Mouse (Mus musculus): ENCODE results near the gene Ccdc194. TPM values are rescaled to one million over a fixed set of nuclear protein-coding genes. Genes with fewer than 3 reads are reported as not detected.

Gene Ccdc194
- polyA plus RNA-seq (2015; fragmentation: Nextera tagmentation; extraction: Ambion mirVana), result 0.33 and 0.57 TPM in 2 replicates

GRCm38 (mm10) chr8:71525226-71526050 lies at the start of gene Ccdc194:
TSS of gene Ccdc194 (minus strand) at chr8:71525711.

DNA sequence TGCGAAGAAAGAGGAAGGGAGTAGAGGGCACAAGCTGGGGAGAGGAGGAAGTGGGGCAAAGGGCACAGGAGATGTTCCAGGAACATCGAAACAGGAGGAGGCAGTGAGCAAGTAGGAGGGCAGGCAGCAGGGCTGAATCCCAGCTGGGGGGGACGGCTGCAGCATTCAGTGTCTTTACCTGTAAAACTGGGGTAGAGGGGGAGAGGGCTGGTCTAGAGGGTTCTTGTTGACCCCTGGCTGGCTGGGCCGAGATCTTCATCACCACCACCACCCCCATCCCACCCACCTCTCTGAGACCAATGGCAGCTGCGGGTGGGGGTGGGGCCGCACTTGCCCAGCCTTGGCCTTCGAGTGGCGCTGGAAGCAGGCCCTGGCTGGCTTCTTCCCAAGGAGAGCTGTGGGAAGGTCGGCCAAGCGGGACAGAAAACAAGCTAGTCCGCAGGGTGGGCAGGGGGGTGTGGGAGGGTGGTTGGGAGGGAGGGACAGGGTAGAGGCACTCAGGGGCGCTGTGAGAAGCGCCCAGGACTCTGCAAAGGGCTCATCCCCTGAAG lies 43.0 kb upstream of the Ccdc194 start, which contains the start of gene Slc27a1:
Gene Slc27a1 (plus strand): TSS at position 496 of the 551 bp plus-strand sequence.

GRCm38 (mm10) chr8:71566501-71566900 lies 41.0 kb upstream of the Ccdc194 start, which contains the start of gene Nxnl1:
TSS of gene Nxnl1 (minus strand) at chr8:71566601.

DNA sequence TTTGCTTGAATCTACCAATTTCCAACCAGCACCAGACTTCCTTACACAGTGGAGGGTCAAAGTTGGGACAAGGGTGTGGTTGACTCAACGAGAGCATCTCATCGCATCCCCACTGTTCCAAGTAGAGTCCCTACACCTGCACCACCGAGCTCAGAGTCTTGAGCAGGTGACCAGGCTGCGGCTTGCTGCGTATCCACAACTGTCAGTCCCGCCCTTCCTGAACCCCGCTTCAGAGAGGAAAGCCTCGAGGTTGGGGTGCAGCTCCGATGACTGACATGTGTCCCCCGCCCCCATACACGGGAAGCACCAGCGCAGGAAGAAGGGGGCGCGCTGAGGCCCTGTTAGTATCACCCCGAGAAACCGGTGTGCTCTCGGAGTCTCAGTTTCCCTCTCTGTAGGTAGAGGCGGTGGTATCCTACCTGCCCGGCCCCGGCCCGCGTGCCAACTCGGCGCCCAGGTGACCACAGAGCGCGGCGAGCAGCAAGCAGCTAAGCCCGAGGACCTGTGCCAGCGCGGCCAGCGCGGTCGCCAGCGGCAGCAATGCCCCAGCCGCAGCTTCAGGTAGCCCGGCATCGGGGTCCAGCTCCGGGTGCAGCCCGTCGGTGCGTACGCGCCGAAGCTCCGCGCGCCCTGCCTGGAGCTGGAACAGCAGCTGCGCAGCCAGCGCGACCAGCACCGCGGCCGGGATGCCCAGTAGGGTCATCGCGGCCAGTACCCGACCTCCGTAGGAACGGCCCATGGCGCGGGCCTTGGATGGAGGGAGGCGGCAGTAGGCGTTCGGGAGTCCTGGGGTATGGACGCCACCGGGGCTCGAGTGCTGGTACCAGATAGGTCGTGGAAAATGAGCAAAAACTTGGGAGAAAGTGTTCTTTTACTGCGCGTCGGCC lies 32.8 kb upstream of the Ccdc194 start, which contains the start of gene Tmem221:
Gene Tmem221 (minus strand): TSS at position 801 of the 887 bp plus-strand sequence.

DNA sequence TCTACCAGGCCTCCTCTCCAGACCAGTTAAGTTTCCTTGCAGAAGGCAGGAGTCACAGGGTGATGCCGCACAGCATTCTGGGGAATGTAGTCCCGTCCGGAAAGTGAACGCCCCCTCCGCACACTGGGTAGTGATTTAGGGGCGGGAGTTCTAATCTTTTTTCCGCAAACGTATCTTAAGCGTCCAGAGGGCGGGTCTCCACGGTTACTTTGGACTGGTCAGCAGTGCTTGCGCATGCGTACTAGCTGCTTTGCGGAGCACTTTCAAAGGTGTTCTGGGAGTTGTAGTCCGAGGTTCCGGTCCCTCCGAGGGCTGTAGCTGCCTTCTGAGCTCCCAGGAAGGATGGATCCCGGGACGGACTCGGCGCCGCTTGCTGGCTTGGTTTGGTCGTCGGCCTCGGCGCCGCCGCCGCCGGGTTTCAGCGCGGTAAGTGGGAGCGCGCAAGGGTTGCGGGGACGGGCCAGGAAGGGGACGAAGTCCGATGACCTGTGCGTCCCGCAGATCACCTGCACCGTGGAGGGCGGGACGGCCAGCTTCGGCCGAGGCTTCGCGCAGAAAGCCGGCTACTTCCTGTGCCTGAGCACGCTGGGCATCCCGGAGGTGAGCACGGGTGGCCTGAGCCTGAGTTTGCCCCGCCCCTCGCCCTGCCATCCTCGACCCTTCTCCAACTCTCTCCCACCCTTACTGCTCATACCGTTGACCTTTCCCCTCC lies 17.3 kb upstream of the Ccdc194 start, which contains the start of gene Mvb12a:
Gene Mvb12a (plus strand): TSS at position 291 of the 712 bp plus-strand sequence.

GRCm38 (mm10) chr8:71537028-71537867 lies 11.7 kb upstream of the Ccdc194 start, which contains the start of gene Bst2:
TSS of gene Bst2 (minus strand) at chr8:71537456.

DNA sequence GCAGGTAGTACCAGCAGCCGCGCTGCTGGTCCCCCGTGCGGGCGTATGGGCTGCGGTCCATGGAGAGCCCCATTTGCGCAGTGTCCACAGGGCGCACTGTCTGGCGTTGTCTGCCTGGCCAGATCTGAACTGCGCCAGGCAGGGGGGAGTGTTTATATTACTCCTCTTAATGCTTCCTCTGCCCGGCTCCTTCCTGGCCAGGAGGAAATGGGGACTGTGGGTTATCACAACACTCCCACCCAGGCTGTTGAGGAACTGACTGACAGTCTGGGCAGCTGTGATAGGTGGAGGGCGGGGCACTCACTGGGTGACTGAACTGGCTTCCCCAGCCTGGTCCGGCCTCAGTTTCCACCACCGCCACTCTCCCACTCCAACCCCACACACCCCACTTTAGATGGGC lies 13.9 kb downstream of the Ccdc194 start, which contains the start of gene Plvap:
Gene Plvap (minus strand): TSS at position 109 of the 400 bp plus-strand sequence.

GRCm38 (mm10) chr8:71487691-71488445 lies 37.6 kb downstream of the Ccdc194 start, which contains the start of gene Gtpbp3:
TSS of gene Gtpbp3 (plus strand) at chr8:71488103.

DNA sequence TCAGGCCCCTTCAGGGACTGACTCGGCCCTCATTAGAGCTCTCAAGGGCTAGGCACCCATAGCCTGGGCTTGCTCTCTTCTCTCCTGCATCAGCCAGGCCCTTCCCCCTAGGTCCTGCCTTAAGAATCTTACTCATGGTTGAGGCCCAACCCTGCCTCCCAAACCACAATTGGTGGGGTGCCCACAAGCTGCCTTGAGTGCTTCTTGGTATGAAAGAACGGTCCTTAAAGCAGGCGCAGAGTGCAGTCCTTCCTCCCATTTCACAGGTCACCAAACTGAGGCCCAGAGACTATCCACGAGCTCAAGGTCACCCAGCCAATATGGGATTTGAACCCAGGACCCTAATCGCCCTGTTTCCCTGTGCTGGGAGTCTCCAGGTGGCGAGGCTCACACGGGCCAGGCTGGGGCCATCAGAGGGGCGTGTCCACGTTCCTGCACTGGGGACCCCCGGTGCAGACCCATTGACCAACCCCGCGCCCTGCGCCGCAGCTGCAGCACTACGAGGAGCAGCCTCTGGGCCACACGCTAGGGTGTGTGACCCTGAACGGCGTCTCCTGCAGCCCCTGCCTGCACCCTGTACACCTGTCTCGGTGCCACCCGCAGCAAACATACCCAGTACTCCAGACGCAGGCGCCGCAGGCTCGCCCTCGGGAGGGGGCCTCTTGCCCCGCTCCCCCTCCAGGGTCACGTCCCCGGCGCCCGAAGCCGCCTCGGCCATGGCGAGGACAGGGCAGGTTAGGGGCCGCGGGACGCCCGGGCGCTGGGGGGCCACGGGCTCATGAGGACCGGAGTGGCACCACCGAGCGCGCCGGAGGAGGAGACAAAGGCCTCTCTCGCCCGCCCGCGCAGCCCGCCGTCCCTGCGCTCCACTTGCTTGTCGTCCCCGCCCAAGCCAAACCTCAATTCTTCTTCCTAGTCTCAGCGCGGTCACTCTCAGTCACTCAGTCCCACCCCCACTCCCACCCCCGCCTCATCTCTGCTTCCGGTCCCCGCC lies 40.1 kb downstream of the Ccdc194 start, which contains the start of gene Ano8:
Gene Ano8 (minus strand): TSS at position 822 of the 994 bp plus-strand sequence.

Other genes starting within 250 kb of the Ccdc194 start
- gene Use1, start 158.9 kb downstream of the Ccdc194 start, polyA plus RNA-seq (2015; fragmentation: Nextera tagmentation; extraction: Ambion mirVana), result 106 and 119 TPM in 2 replicates
- 4.9 and 6.7 TPM in 2 replicates for gene Ocel1, start 154.4 kb downstream of the Ccdc194 start, polyA plus RNA-seq (2015; fragmentation: Nextera tagmentation; extraction: Ambion mirVana)
- gene Nr2f6, start 143.8 kb downstream of the Ccdc194 start, polyA plus RNA-seq (2015; fragmentation: Nextera tagmentation; extraction: Ambion mirVana), result 27.5 and 32.7 TPM in 2 replicates
- gene Ushbp1, start 129.9 kb downstream of the Ccdc194 start, polyA plus RNA-seq (2015; fragmentation: Nextera tagmentation; extraction: Ambion mirVana), result 14.4 and 14.5 TPM in 2 replicates
- 64.8 and 75.1 TPM in 2 replicates for gene Babam1, start 128.8 kb downstream of the Ccdc194 start, polyA plus RNA-seq (2015; fragmentation: Nextera tagmentation; extraction: Ambion mirVana)
- 5.9 and 6.0 TPM in 2 replicates for gene Ankle1, start 119.7 kb downstream of the Ccdc194 start, polyA plus RNA-seq (2015; fragmentation: Nextera tagmentation; extraction: Ambion mirVana)
- gene Abhd8, start 62.1 kb downstream of the Ccdc194 start, polyA plus RNA-seq (2015; fragmentation: Nextera tagmentation; extraction: Ambion mirVana), result 39.0 and 41.2 TPM in 2 replicates
- gene Mrpl34, start 60.8 kb downstream of the Ccdc194 start, polyA plus RNA-seq (2015; fragmentation: Nextera tagmentation; extraction: Ambion mirVana), result 94.6 and 97.7 TPM in 2 replicates
- 48.3 and 57.9 TPM in 2 replicates for gene Dda1, start 56.5 kb downstream of the Ccdc194 start, polyA plus RNA-seq (2015; fragmentation: Nextera tagmentation; extraction: Ambion mirVana)
- gene Ano8, start 39.7 kb downstream of the Ccdc194 start, polyA plus RNA-seq (2015; fragmentation: Nextera tagmentation; extraction: Ambion mirVana), result 1.3 and 2.4 TPM in 2 replicates
- 7.5 and 9.5 TPM in 2 replicates for gene Gtpbp3, start 37.6 kb downstream of the Ccdc194 start, polyA plus RNA-seq (2015; fragmentation: Nextera tagmentation; extraction: Ambion mirVana)
- 21.9 and 33.3 TPM in 2 replicates for gene Plvap, start 14.0 kb downstream of the Ccdc194 start, polyA plus RNA-seq (2015; fragmentation: Nextera tagmentation; extraction: Ambion mirVana)
- gene Bst2, start 11.7 kb upstream of the Ccdc194 start, polyA plus RNA-seq (2015; fragmentation: Nextera tagmentation; extraction: Ambion mirVana), result 57.6 and 67.3 TPM in 2 replicates
- 47.7 and 53.4 TPM in 2 replicates for gene Mvb12a, start 17.2 kb upstream of the Ccdc194 start, polyA plus RNA-seq (2015; fragmentation: Nextera tagmentation; extraction: Ambion mirVana)
- 0.21 and 0.48 TPM in 2 replicates for gene Tmem221, start 33.2 kb upstream of the Ccdc194 start, polyA plus RNA-seq (2015; fragmentation: Nextera tagmentation; extraction: Ambion mirVana)
- 0.38 and 0.40 TPM in 2 replicates for gene Nxnl1, start 40.9 kb upstream of the Ccdc194 start, polyA plus RNA-seq (2015; fragmentation: Nextera tagmentation; extraction: Ambion mirVana)
- 50.7 and 177 TPM in 2 replicates for gene Slc27a1, start 43.2 kb upstream of the Ccdc194 start, polyA plus RNA-seq (2015; fragmentation: Nextera tagmentation; extraction: Ambion mirVana)
- 159 and 188 TPM in 2 replicates for gene Pgls, start 66.5 kb upstream of the Ccdc194 start, polyA plus RNA-seq (2015; fragmentation: Nextera tagmentation; extraction: Ambion mirVana)
- gene Fam129c, start 71.9 kb upstream of the Ccdc194 start, polyA plus RNA-seq (2015; fragmentation: Nextera tagmentation; extraction: Ambion mirVana), result 0.96 and 1.2 TPM in 2 replicates
- gene Colgalt1, start 85.3 kb upstream of the Ccdc194 start, polyA plus RNA-seq (2015; fragmentation: Nextera tagmentation; extraction: Ambion mirVana), result 44.7 and 50.8 TPM in 2 replicates
- gene Unc13a, start 146.0 kb upstream of the Ccdc194 start, polyA plus RNA-seq (2015; fragmentation: Nextera tagmentation; extraction: Ambion mirVana), result 0.12 and 0.35 TPM in 2 replicates
- gene Jak3, start 150.6 kb upstream of the Ccdc194 start, polyA plus RNA-seq (2015; fragmentation: Nextera tagmentation; extraction: Ambion mirVana), result 3.2 and 4.6 TPM in 2 replicates
- 0.77 and 0.85 TPM in 2 replicates for gene Insl3, start 163.5 kb upstream of the Ccdc194 start, polyA plus RNA-seq (2015; fragmentation: Nextera tagmentation; extraction: Ambion mirVana)
- gene B3gnt3, start 176.1 kb upstream of the Ccdc194 start, polyA plus RNA-seq (2015; fragmentation: Nextera tagmentation; extraction: Ambion mirVana), result 4.2 and 4.9 TPM in 2 replicates
- 0.53 and 1.9 TPM in 2 replicates for gene Fcho1, start 200.0 kb upstream of the Ccdc194 start, polyA plus RNA-seq (2015; fragmentation: Nextera tagmentation; extraction: Ambion mirVana)